Mouse (Mus musculus): ENCODE results near the gene Olfr1312. TPM values are rescaled to one million over a fixed set of nuclear protein-coding genes. Genes with fewer than 3 reads are reported as not detected.
"Not testable (repeated sequence)": the region's sequence is repeated elsewhere in the genome, so short reads cannot be mapped to it uniquely, and the experiment has no call there.

Olfr1312 gene
- not detected in 2 replicates for polyA plus RNA-seq (2012; rRNA removed)

DNA sequence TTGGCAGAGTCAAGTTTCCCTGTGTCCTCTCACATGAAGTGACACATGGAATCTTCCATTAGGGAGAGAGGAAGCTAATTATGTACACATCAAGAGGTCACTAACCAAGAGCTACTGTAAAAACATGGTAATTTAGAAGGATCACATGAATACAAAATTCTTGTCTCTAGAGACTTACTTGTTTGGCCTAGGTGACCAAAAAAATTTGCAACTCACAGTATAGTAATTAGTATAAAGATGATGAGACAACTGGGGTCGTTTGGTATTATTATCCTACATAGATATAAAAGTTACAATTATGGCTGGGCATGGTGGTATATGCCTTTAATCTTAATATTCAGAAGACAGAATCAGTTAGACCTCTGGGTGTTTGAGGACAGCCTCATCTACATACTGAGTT lies at the start of gene Olfr1312:
Olfr1312 (minus strand) TSS at position 101 of the 400 bp plus-strand sequence.
- DNase-seq, result no peak
- H3K27me3 ChIP-seq (ENCODE audit: control insufficient read depth, insufficient read depth, low read length), result no peaks in the 10 kb centered on the region
- TF ChIP-seq CTCF (IDR thresholded peaks at IDR 0.05; ENCODE audit: borderline replicate concordance, insufficient read depth, low read depth, low read length), result no peak
- no peak for TF ChIP-seq POLR2A (IDR thresholded peaks at IDR 0.05; ENCODE audit: borderline replicate concordance, insufficient read depth, low read length)
- H3K4me1 ChIP-seq (ENCODE audit: control insufficient read depth, insufficient read depth, low read length), result no peaks in the 10 kb centered on the region
- no peak within 1 kb of the TSS for H3K27ac ChIP-seq (ENCODE audit: insufficient read depth, low read length)
- H3K4me3 ChIP-seq (replicated peaks; ENCODE audit: insufficient read depth, low read depth, low read length), result no peak within 1 kb of the TSS
- WGBS, result 19% methylated on average over 1 of the region's 1 CpGs

DNA sequence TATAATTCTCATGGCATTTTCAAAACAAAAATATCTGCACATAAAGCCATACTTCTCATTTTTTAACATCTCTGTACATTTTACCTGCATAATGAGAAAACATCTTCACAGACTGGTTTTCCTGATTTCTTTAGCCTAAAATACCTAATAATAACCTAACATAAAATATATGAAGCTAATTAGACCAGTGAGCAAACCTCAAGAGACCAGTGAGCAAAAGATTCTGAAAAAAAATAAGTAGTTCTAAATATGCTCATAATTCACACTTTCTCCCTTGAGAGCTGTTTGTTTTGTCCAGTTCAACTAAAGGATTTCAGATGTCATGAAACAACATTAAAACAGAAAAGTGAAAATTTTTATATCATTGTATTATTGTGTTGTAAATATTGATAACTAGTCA lies 46.6 kb upstream of the Olfr1312 start, which contains the start of gene Olfr1314:
Olfr1314 (minus strand) TSS at position 101 of the 400 bp plus-strand sequence.
- no peak within 1 kb of the TSS for H3K4me3 ChIP-seq (replicated peaks; ENCODE audit: insufficient read depth, low read depth, low read length)
- H3K27ac ChIP-seq (ENCODE audit: insufficient read depth, low read length), result no peak within 1 kb of the TSS
- no peaks in the 10 kb centered on the region for H3K27me3 ChIP-seq (ENCODE audit: control insufficient read depth, insufficient read depth, low read length)
- DNase-seq, result no peak
- TF ChIP-seq POLR2A (IDR thresholded peaks at IDR 0.05; ENCODE audit: borderline replicate concordance, insufficient read depth, low read length), result no peak
- no peak for TF ChIP-seq CTCF (IDR thresholded peaks at IDR 0.05; ENCODE audit: borderline replicate concordance, insufficient read depth, low read depth, low read length)
- no peaks in the 10 kb centered on the region for H3K4me1 ChIP-seq (ENCODE audit: control insufficient read depth, insufficient read depth, low read length)

DNA sequence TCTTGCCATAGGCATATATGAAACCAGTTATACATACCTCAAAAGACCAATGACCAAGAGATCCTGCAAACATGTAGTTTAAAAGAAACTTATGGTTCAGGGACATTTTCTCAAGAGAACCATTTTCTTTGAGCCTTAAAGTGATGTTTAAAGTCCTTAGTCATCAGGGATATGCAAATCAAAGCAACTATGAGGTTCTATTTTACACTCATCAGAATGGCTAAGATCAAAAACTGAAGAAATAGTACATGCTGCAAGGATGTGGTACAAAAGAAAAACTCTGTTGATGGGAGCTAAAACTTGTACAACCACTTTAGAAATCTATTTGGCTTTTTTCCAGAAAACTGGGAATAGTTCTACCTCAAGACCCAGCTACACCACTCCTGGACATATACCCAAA lies 27.7 kb upstream of the Olfr1312 start, which contains the start of gene Olfr1313:
Olfr1313 (minus strand) TSS at position 101 of the 400 bp plus-strand sequence.
- no peak within 1 kb of the TSS for H3K4me3 ChIP-seq (replicated peaks; ENCODE audit: insufficient read depth, low read depth, low read length)
- no peak for DNase-seq
- H3K27me3 ChIP-seq (ENCODE audit: control insufficient read depth, insufficient read depth, low read length), result no peaks in the 10 kb centered on the region
- TF ChIP-seq POLR2A (IDR thresholded peaks at IDR 0.05; ENCODE audit: borderline replicate concordance, insufficient read depth, low read length), result no peak
- TF ChIP-seq CTCF (IDR thresholded peaks at IDR 0.05; ENCODE audit: borderline replicate concordance, insufficient read depth, low read depth, low read length), result no peak
- H3K27ac ChIP-seq (ENCODE audit: insufficient read depth, low read length), result no peak within 1 kb of the TSS
- H3K4me1 ChIP-seq (ENCODE audit: control insufficient read depth, insufficient read depth, low read length), result no peaks in the 10 kb centered on the region

DNA sequence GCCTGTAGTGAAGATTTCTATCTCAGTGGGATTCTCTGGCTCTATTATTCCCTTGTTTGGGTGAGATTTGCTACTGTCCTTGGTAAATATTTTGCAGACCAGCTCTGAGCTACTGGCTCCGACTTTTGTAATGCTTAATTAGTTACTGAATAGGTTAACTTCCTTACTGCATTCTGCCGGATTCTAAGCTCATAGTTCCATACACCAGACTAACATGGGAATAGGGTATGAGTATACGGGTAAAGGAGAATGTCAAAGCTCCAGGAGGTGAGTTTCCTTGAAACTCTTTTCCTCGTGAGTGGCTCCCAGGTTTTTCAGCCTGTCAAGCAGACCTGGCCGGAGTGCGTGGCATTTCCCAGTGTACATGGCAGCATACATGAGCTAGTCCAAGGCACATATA lies 23.1 kb downstream of the Olfr1312 start:
- 35% methylated on average over 6 of the region's 6 CpGs for WGBS
- H3K4me1 ChIP-seq (ENCODE audit: control insufficient read depth, insufficient read depth, low read length); DNase-seq; H3K27me3 ChIP-seq (ENCODE audit: control insufficient read depth, insufficient read depth, low read length); H3K27ac ChIP-seq (ENCODE audit: insufficient read depth, low read length); H3K4me3 ChIP-seq (replicated peaks; ENCODE audit: insufficient read depth, low read depth, low read length): not testable (repeated sequence)

DNA sequence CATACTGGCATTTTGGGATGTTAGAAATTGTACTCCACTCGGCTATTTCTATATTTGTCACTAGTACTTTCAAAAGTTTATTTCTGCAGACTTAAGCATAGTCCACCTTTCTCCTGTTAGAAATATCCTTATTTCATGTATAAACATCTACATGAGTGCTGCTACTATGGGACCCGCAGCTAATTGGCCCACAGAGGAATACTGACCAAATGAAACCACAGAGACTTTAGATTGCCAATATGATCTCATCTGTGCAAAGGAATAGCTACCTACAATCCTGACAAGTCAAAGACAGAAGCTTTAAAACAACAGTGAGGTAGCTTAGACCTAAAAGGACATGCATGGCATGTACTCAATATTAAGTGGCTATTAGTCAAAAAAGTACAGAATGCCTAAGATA lies 25.7 kb downstream of the Olfr1312 start, which contains the start of gene Olfr1311:
Olfr1311 (minus strand) TSS at position 101 of the 400 bp plus-strand sequence.
- Histone ChIP-seq H3K27me3 (ENCODE audit: control insufficient read depth, insufficient read depth, low read length) (no peaks in the 10 kb centered on the region), H3K4me3 (replicated peaks; ENCODE audit: insufficient read depth, low read depth, low read length) (no peak within 1 kb of the TSS), H3K4me1 (ENCODE audit: control insufficient read depth, insufficient read depth, low read length) (no peaks in the 10 kb centered on the region), H3K27ac (ENCODE audit: insufficient read depth, low read length) (no peak within 1 kb of the TSS)
- WGBS, result 91% methylated on average over 2 of the region's 2 CpGs
- DNase-seq, result no peak
- no peak for TF ChIP-seq POLR2A (IDR thresholded peaks at IDR 0.05; ENCODE audit: borderline replicate concordance, insufficient read depth, low read length)
- no peak for TF ChIP-seq CTCF (IDR thresholded peaks at IDR 0.05; ENCODE audit: borderline replicate concordance, insufficient read depth, low read depth, low read length)

DNA sequence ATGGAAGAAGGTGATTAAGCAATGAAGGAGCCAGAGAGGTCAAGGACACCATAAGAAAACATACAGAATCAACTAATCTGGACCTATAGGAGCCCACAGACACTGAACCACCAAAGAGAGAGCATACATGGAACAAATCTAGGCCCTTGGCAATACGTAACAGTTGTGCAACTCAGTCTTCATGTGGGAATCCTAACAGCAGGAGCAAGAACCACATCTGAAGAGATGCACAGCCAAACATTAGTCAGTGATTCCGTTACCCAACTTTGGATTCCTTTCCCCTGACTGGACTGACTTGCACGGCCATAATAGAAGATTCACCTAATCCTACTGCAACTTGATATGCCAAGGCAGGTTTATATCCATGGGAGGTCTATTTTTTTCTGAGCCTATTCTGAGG lies 35.1 kb downstream of the Olfr1312 start:
- Histone ChIP-seq H3K4me3 (replicated peaks; ENCODE audit: insufficient read depth, low read depth, low read length) (no peak overlapping the region), H3K27me3 (ENCODE audit: control insufficient read depth, insufficient read depth, low read length) (no peaks in the 10 kb centered on the region), H3K4me1 (ENCODE audit: control insufficient read depth, insufficient read depth, low read length) (no peaks in the 10 kb centered on the region), H3K27ac (ENCODE audit: insufficient read depth, low read length) (no peak overlapping the region)
- no peak for DNase-seq
- WGBS, result 75% methylated on average over 3 of the region's 3 CpGs
- no peak for TF ChIP-seq CTCF (IDR thresholded peaks at IDR 0.05; ENCODE audit: borderline replicate concordance, insufficient read depth, low read depth, low read length)
- TF ChIP-seq POLR2A (IDR thresholded peaks at IDR 0.05; ENCODE audit: borderline replicate concordance, insufficient read depth, low read length), result no peak

DNA sequence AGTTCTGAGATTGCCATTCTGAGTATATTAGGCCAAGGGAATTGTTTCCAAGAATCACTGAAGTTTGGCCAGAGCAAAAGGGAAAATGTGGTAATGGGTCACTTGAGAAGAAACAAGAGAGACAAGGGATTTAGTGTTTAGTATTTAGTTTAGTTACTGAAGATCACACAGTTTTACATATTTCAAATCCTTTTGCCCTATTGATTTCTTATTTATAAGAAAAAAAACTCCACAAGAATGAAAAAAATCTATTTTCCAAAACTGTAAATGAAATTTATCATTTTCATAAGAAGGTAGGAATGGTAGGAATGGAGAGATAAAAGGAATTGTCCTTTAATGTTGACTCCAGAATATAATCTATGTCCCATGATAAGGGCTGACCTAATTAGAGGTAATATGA lies 37.4 kb downstream of the Olfr1312 start, which contains the start of gene Olfr1310:
Olfr1310 (minus strand) TSS at position 101 of the 400 bp plus-strand sequence.
- no peak for DNase-seq
- Histone ChIP-seq H3K4me3 (replicated peaks; ENCODE audit: insufficient read depth, low read depth, low read length) (no peak within 1 kb of the TSS), H3K27ac (ENCODE audit: insufficient read depth, low read length) (no peak within 1 kb of the TSS), H3K27me3 (ENCODE audit: control insufficient read depth, insufficient read depth, low read length) (no peaks in the 10 kb centered on the region), H3K4me1 (ENCODE audit: control insufficient read depth, insufficient read depth, low read length) (no peaks in the 10 kb centered on the region)
- TF ChIP-seq POLR2A (IDR thresholded peaks at IDR 0.05; ENCODE audit: borderline replicate concordance, insufficient read depth, low read length) (no peak), CTCF (IDR thresholded peaks at IDR 0.05; ENCODE audit: borderline replicate concordance, insufficient read depth, low read depth, low read length) (no peak)

DNA sequence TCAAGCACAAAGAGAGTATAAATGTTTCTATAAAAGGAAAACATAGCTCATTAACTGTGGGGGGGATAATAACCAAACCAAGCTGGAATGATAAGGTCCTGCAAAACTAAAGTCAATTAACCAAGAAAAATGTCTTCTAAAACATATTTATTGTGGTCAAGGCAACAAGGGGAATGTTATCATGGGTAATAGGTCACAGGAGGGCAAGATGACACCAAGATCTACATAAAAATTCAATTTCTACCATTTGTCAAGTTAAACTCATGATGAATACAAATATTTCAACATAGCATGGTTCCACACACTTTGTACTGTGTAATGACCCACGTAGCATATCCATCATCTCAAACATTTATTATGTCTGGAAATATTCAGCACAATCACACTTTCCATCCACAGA lies 59.9 kb downstream of the Olfr1312 start, which contains the start of gene Olfr1309:
Olfr1309 (minus strand) TSS at position 101 of the 400 bp plus-strand sequence.
- Histone ChIP-seq H3K27ac (ENCODE audit: insufficient read depth, low read length) (no peak within 1 kb of the TSS), H3K4me1 (ENCODE audit: control insufficient read depth, insufficient read depth, low read length) (no peaks in the 10 kb centered on the region), H3K27me3 (ENCODE audit: control insufficient read depth, insufficient read depth, low read length) (no peaks in the 10 kb centered on the region), H3K4me3 (replicated peaks; ENCODE audit: insufficient read depth, low read depth, low read length) (no peak within 1 kb of the TSS)
- TF ChIP-seq CTCF (IDR thresholded peaks at IDR 0.05; ENCODE audit: borderline replicate concordance, insufficient read depth, low read depth, low read length) (no peak), POLR2A (IDR thresholded peaks at IDR 0.05; ENCODE audit: borderline replicate concordance, insufficient read depth, low read length) (no peak)
- no peak for DNase-seq
- WGBS, result 57% methylated on average over 1 of the region's 1 CpGs

Other genes with a start within 250 kb of the Olfr1312 start
- not detected in 2 replicates for gene Olfr1303, start 229.9 kb downstream of the Olfr1312 start, polyA plus RNA-seq (2012; rRNA removed)
- not detected in 2 replicates for gene Olfr1305, start 173.1 kb downstream of the Olfr1312 start, polyA plus RNA-seq (2012; rRNA removed)
- not detected in 2 replicates for gene Olfr1306, start 134.0 kb downstream of the Olfr1312 start, polyA plus RNA-seq (2012; rRNA removed)
- not detected in 2 replicates for gene Olfr1307, start 100.8 kb downstream of the Olfr1312 start, polyA plus RNA-seq (2012; rRNA removed)
- not detected in 2 replicates for gene Olfr1308, start 85.3 kb downstream of the Olfr1312 start, polyA plus RNA-seq (2012; rRNA removed)
- gene Olfr1309, start 60.0 kb downstream of the Olfr1312 start, polyA plus RNA-seq (2012; rRNA removed), result not detected in 2 replicates
- not detected in 2 replicates for gene Olfr1310, start 37.5 kb downstream of the Olfr1312 start, polyA plus RNA-seq (2012; rRNA removed)
- not detected in 2 replicates for gene Olfr1311, start 25.8 kb downstream of the Olfr1312 start, polyA plus RNA-seq (2012; rRNA removed)
- gene Olfr1313, start 27.6 kb upstream of the Olfr1312 start, polyA plus RNA-seq (2012; rRNA removed), result not detected in 2 replicates
- gene Olfr1314, start 46.5 kb upstream of the Olfr1312 start, polyA plus RNA-seq (2012; rRNA removed), result not detected in 2 replicates
- not detected in 2 replicates for gene Olfr1315-ps1, start 65.2 kb upstream of the Olfr1312 start, polyA plus RNA-seq (2012; rRNA removed)
- not detected in 2 replicates for gene Olfr1316, start 84.7 kb upstream of the Olfr1312 start, polyA plus RNA-seq (2012; rRNA removed)
- not detected in 2 replicates for gene Olfr1317, start 90.1 kb upstream of the Olfr1312 start, polyA plus RNA-seq (2012; rRNA removed)
- gene Olfr1318, start 104.0 kb upstream of the Olfr1312 start, polyA plus RNA-seq (2012; rRNA removed), result not detected in 2 replicates
- 219 and 231 TPM in 2 replicates for gene Lpcat4, start 189.2 kb upstream of the Olfr1312 start, polyA plus RNA-seq (2012; rRNA removed)
- not detected in 2 replicates for gene Nutm1, start 209.1 kb upstream of the Olfr1312 start, polyA plus RNA-seq (2012; rRNA removed)
- gene Nop10, start 211.7 kb upstream of the Olfr1312 start, polyA plus RNA-seq (2012; rRNA removed), result 99.7 and 104 TPM in 2 replicates
- 96.9 and 98.7 TPM in 2 replicates for gene Slc12a6, start 215.6 kb upstream of the Olfr1312 start, polyA plus RNA-seq (2012; rRNA removed)
- gene Gm21985, start 216.1 kb upstream of the Olfr1312 start, polyA plus RNA-seq (2012; rRNA removed), result 0.19 TPM in 1 of 2 replicates, not detected in the other

All from cerebellum, adult 2 months (tissue).